Mouse (Mus musculus): ENCODE measurements around the gene Trappc3. TPM values are rescaled to one million over a fixed set of nuclear protein-coding genes. Genes with fewer than 3 reads are reported as not detected.

Trappc3 gene
- polyA plus RNA-seq, 1 experiment, result 44.0 TPM

DNA sequence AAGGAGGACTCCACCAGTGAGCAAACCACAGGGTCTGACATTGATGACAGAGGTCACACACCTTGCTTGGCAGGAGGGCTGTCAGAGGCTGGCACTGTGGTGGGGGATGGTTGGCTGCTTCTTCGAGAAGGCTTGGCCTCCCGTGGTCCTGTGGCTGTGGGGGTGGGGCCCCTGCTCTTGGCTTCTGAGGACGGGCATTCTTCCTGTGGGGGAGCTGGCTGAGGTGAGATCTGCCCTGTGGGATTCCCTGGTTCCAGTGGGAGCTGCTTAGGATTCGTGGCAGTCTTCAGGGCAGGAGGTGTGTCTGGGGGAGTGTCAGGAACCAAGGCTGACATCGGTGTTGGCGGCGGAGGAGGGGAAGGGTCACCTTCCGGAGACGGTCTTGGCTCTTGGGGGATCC lies 20.2 kb upstream of the Trappc3 start:
- TF ChIP-seq GATA1 (IDR thresholded peaks at IDR 0.05; ENCODE audit: low read length), result no peak

DNA sequence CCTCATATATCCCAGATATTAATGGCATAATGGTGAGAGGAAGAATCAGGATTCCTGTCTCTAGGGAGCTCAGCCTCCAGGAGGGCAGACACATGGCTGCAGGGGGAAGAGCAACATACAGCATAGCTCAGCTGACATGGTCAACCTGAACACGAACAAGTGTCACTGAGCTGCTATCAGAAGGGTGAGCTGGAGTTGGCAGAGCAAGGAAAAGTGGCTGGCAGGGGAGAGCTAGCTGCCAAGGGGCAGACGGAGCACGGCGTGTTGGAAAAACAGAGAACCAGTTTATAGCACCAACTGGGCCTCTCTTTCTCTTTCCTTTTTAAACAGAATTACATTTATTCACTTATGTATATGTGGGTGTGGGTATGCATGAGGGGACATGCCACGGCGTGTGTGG lies 19.6 kb upstream of the Trappc3 start:
- TF ChIP-seq GATA1 (IDR thresholded peaks at IDR 0.05; ENCODE audit: low read length), result no peak

DNA sequence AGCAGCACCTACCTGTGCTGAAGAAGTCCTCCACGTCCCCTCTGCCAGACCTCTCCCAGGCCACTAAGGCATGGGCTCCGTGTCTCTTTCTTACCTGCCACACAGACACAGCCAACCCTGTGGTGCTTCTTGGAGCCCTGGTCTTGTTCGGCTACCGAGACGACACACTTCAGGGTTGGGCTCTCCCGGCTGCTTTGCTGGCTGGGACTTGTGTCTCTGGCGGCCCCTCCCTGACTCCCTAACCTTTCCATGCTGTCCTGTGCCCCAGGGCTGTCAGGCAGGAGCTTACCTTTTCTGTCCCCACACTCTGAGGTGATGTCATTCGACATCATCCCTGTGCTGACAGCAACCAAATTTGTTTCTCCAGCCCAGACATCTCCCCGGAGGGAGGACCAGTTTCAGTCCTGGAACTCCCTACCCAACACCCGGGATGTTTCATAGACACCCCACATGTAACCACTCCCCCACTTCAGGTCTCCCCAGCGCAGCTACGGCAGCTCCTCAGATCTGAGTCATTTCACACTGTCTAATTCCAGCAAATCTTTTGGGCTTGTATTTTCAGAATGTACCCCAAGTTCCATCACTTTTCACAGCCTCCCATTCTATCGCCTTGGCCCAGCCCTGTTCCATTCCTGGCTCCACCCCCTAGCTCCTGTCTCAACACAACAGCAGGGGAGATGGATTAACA lies 15.8 kb upstream of the Trappc3 start:
- TF ChIP-seq GATA1 (IDR thresholded peaks at IDR 0.05; ENCODE audit: low read length), result no peak

DNA sequence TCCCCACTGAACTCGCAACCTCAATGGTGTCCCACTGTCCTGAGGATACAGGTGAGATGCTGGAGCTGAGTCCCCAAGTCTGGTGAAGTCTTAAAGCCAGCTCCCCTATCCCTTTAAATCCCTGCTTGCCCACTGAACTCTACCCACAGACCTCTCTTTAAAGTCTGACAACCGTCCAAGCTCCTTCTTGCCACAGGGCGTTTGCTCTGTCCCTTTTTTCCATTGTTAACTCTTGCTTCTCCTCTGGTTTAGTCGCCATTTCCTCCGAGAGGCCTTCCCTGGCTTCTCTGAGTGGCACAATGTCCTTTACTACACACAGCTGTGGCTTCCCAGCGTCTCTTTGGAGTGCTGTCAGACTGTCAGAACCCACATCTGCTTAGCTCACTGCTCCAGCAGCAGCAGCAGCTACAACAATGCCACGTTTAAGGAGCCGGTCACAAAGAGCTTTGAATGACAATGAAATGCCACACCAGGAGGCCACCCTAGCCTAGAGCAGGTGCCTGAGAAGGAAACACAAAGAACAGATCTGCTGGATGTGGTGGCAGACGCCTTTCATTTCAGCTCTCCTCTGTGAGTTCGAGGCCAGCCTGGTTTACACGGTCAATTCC lies 13.8 kb upstream of the Trappc3 start:
- no peak for TF ChIP-seq GATA1 (IDR thresholded peaks at IDR 0.05; ENCODE audit: low read length)

DNA sequence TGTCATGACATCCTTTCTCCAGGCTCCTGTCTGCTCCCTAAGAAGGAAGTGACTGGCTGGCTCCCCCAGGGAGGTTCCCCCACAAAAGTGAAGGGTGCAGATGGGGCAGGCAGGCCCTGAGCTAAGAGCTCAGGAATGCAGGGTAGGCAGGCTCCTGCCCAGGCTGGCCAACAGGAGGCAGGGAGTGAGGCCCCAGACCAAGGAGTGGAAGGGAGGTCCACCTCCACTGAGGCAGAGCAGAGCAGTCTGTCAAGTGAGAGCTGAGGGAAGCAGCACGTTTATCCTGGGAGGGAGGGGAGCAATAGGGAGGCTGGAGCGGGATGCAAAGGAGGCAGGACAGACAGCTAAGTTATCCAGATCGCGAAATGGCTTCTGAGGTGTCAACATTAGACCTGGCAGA lies 11.5 kb upstream of the Trappc3 start:
- no peak for TF ChIP-seq GATA1 (IDR thresholded peaks at IDR 0.05; ENCODE audit: low read length)

DNA sequence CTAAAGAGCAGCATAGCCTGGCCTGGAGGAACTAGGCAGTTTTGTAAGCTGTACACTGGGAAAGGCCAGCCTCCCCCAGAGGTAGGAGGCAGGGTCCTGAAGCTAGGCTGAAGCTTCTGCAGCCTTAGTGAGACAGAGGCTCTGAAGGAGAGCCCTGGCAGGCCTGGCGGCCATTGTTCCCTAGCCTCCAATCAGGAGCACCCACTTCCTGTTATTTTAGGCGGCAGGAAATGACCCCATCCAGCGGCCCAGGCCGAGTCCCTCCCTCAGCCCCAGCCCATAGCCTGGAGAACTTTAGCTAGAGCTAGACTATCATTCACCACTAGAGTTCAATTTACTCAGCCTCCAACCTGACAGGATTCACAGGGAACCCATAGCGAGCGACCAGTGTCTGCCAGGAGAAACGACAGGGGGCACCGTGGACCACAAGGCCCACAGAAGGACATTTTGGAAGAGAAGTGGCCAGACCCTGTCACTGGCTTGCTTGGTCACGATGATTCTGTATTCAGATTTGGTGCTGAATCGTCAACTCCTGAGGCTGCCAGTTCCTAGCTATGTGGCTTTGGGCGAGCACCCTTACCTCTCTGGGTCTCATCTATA lies 10.4 kb upstream of the Trappc3 start:
- TF ChIP-seq GATA1 (IDR thresholded peaks at IDR 0.05; ENCODE audit: low read length), result no peak

DNA sequence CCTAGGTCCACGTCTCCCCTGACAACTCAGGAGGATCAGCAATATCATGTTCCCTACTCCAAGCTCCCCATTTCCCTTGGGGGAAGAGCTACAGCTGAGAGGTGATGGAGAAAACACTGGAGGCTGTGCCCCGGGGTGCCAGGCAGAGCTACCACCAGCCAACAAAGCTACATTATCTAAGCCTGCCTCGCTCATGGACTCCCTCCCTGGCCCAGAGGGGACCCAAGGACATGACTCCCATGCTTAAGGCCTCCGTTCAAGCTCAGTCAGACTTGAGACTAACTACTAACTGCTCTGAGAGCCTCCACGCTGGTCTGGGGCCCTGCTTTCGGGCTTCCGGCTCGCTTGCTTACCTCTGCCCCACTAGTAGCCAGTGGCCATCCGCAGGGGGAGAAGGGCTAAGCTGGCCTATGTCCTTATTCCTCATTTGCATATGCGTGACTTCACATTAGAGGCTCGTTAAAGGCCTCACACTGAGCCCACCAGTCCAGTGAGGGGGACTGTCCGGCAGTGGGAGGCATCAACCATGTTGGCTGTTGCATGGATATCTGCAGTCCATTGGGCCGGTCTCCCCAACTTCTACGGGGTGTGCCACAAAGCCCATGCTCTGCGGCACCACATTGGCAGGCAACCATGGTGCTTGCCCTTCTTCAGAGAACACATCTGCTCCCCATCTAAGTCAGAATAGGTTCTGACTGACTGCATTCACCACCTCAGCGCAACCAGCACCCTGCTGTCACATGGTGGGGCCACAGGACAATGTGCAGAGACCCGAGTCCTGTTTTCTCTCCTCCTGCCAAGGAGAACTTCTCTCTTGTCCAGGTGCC lies 9.5 kb upstream of the Trappc3 start:
- no peak for TF ChIP-seq GATA1 (IDR thresholded peaks at IDR 0.05; ENCODE audit: low read length)

DNA sequence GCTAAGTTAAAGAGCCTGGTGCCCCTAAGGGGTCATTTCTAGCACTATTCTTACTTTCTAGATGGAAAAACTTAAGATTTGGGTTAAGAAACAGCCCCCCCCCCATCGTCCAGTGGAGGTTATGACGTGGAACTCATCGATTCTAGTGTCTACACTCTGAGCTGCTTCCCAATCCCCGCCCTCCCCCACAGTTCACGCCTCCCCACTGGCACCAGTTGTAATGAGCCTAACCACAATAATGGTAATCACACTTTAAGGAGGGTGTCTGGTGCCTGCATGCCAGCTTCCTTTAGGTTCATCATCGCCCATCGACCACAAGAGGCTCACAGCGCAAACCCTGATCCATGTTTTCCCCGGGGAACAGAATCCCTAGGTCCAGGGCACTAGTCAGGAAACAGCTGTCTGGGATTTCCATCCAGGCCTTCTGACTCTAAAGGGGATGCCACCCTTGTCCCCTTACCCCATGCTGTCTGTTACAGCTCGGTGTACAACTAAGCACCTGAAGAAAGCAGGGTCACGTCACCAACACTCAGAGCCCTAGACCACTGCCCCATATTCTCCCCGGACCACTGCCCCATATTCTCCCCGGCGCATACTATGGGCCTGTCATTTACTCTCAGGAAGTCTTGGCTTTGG lies 8.4 kb upstream of the Trappc3 start:
- no peak for TF ChIP-seq GATA1 (IDR thresholded peaks at IDR 0.05; ENCODE audit: low read length)

DNA sequence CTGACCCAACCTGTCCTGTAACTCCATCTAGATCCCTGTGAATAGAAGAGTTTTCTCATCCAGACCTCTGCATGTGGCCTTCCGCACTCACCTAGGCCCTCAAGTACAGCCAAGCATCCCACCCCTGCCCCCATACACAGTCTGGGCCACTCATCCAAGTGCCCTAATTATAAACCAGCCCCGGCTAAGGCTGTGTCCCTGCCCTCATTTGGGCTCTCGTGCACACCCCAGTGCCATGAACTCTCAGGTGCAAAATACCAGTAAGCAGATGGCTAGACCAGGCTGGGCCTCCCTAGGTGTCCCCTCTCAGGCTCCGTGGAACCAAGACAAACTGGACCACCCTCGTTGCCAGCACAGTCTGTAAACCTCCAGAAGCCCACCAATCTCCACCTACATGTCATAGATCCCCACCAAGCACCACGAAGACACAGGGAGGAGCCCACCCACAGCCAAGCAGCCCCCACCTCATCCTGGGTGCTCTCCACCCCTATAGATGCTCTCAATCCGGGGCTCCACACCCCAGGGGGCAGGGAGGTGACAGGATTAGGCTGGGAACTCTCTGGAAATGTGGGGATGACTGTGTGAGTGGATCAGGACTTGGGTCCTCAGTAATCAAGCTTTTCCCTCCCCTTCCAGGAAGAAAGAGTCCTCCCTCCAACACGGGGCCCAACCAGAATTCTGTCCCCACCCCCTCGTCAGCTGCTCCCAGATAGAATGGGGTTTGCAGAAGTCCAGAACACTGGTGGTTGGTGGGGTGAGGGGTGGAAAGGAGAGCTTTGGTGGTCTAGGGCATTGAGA lies 7.6 kb upstream of the Trappc3 start:
- no peak for TF ChIP-seq GATA1 (IDR thresholded peaks at IDR 0.05; ENCODE audit: low read length)

DNA sequence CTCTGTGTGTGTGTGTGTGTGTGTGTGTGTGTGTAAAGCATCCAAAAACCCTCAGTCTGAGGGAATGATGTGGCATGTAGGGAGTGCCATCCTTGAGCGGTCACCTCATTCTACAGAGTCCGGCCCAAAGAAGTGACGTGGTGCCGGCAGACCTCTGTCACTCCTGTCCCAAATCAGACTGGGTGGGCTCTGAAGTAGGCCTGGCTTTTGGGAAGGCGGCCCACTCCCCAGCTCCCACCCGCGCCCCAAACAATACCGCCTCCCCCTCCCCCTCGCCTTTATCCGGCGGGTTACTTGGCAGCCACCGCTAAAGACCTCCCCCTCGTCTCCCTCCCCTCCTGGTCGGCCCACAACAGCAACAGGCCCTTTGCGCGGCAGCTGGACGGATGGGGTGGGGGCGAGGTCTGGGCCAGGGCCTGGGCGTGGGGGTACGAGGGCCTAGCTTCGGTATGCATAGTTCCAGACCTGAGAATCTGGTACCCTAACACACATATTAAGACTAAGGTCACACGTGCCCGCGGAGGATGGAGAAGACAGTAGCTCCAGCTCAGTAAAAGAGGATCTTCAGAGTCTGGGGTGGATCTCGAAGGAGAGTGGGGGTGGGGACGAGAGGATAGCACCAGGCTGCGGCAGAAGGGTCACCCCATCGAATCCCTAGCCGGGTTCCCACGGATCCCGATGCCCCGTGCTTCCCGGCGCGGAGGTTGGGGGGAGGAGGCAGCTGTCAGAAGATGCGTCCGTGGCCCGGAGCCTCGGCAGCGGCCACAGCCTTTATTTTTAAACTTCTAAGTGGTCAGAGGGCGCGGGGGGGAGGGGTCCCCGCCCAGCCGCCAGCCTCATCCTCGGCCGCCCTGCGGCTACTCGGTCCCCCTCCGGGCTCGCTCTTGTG lies 6.8 kb upstream of the Trappc3 start:
- TF ChIP-seq GATA1 (IDR thresholded peaks at IDR 0.05; ENCODE audit: low read length), result no peak

DNA sequence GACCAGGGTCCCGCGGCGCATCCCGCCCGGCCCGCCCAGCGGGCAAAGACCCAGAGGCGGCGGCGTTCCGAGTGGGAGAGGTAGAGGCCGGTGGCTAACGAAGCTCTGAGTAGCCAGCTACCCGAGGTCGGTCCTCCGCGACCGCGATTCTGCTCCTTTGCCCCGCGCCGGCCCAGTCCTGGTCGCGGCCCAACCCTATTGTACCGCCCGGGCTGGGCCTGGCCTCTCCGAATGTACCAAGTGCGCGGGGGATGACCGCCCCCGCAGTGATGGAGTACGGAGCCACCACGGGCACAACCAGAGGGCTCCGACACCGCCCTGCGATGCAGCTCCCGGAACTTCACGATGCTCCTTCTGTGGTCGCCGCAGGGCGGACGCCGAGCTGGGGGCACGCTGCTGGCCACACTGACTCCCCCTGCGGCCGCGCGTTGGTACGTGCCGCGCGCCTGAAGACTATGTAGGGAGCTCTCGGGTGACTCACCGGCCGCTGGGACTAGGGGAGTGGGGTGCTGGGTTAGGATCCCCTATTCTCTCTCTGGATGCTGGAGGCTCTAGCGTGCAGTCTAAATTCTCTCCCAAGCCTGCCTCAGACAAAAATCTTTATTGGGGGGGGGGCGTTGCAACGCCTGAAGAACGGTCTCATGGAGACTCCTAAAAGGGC lies 5.9 kb upstream of the Trappc3 start, which contains the start of gene Map7d1:
Gene Map7d1, minus strand, starts transcription at position 213 of the 661 bp plus-strand sequence.
- no peak for TF ChIP-seq GATA1 (IDR thresholded peaks at IDR 0.05; ENCODE audit: low read length)

DNA sequence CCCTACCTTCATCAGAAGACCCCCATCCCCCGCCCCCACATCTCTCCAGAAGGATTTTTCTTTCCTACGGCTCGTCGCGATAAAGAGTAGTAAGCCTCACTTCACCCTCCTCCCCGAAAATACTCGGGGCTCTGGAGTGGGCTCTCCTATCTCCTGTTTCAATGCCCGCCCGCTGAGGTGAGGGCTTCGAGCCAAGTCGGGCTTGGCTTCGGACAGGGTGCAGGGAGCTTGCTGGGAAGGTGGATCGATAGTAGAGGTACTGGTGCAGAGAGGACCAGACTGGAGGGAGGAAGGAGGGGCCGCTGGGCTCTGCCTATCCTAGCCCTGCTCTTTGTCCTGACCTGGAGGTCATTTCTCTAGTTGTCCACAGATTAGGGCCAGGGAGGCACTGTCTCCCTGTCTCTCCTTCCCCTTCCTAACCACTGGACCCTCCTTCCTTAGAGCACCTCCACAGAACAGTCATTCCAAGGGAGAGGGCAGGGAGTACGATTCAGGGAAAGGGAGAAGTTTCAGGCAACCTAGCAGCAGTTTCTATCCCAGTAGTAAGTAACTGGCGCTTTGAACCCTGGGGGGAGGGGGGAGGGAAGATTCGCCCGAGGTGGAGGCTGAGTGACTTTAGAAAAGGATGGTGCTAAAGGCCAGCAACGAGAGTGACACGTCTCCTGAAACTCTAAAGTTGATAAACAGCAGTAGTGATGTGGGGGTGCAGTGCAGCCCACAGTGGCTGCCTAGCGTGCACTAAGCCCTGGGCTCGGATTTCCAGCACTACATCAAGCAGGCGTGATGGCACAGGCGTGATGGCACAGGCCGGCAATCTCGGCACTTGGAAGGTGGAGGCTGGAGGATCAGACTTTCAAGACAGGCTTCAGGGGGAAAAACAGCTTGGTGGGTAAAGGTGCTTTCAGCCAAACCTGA lies 4.9 kb upstream of the Trappc3 start:
- no peak for TF ChIP-seq GATA1 (IDR thresholded peaks at IDR 0.05; ENCODE audit: low read length)

All from G1E-ER4 (cell line).